Mouse (Mus musculus) monocyte, adult 2 months (primary cell): ENCODE measurements around the gene Apoa1.

ENCODE experiments used
- DNase-seq, 2 experiments: peaks; one replicate each; pipeline ENCODE4 v3.0.0; 2022; ENCODE audit warnings: low spot score in 2 of 2, low read depth in 1 of 2

Apoa1 gene

GRCm38 (mm10) chr9:46228491-46228890 lies at the start of gene Apoa1:
Gene Apoa1 (plus strand): TSS chr9:46228580.
- no peak for DNase-seq

DNA sequence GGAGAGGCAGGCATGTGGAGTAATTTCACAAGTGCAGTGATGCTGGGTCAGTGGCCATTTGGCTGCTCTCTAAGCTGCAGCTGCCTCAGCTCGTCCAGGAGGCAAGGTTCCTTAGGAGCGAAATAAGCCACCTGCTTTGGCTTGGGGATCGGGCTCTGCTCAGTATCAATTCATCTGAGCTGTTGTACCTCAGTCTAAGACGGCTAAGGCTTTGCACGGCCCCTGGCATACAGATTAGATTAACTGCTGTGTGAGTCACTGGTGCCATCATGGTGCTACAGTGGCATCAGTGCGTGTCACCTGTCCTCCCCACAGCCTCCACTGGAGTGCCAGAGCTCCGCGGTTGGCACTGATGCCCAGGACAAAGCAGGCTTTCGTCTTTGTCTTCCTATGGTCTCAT lies 49.8 kb upstream of the Apoa1 start:
- DNase-seq: no peak

- DNase-seq: no peak
Measured at GRCm38 (mm10) chr9:46181297-46181696, 47.1 kb upstream of the Apoa1 start.

DNA sequence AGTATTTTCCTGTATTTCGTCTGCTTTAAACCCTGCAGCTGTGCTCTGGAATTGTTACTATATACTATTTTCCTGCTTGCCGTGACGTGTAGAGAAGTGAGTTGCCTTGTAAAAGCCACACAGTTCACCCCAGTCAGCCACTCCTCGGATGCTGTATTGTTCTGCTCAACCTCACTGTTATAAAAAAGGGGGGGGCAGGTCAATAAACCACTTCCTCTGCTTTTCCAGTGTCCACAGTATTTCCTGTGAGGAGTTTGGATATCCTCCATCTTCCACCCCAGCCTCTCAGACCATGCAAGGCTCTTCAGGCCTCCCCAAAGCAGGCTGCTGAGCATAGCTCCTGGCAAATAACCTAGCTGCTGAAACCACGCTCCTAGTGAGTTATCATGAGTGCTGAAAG lies 43.8 kb upstream of the Apoa1 start:
- DNase-seq: no peak

DNA sequence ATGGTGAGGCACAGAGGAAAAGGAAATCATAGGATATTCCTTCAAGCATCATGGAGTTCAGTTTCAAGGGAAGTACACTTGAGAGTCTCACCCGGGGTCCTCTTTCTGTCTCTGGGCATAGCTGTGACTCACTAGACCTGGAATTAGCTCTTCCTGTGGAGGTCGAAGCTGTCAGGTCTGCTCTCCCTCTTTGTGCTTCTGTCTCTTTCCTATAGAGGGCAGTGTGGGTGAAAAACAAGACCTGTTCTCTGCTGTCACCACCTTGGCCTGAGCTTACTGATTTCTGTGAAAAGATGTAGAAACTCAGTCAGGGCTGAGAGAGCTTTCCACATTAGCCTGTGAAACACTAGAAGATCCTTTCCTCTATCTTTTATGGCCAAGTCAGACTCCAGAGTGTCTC lies 43.2 kb upstream of the Apoa1 start:
- DNase-seq: no peak

- DNase-seq: no peak
Measured at GRCm38 (mm10) chr9:46186387-46186786, 42.0 kb upstream of the Apoa1 start.

GRCm38 (mm10) chr9:46188370-46188769 lies 40.0 kb upstream of the Apoa1 start:
- DNase-seq: no peak

DNA sequence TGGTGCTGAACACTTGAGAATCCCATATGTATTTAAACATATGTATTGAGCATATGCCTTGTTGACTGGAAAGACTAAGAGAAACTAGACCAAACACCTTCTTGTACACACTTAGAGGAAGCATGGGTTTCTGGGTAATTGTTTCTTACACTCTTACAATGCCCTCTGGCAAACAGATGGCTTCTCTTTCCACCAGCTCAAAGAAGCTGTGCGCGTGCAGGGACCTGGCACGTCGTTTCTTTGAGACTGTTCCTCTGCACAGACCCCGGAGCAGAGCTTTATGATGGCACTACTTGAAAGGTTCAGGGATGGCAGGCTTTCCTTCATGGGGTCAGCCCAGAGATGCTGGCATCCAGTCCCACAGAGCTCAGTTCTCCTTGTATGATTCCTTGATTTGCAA lies 39.4 kb upstream of the Apoa1 start:
- DNase-seq: no peak

DNA sequence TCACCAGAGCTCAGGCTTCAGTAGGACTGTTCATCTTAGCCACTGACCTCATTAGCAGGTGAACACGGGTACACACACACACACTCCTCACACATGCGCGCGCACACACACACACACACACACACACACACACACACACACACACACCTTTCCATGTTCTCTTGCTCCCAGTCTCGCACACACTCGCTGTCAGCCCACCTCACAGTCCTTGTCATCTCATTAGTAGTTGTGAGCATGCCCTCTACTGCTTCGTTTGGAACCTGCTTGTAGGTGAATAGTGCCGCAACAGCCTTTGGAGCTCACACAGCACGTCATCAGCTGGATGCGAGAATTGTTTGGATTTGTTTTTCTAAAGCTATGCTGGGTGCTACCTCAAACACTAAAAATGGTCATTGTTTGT lies 39.0 kb upstream of the Apoa1 start:
- no peak for DNase-seq

- no peak for DNase-seq
Measured at GRCm38 (mm10) chr9:46191234-46191633, 37.1 kb upstream of the Apoa1 start.

- DNase-seq: no peak
Measured at GRCm38 (mm10) chr9:46191644-46192043, 36.7 kb upstream of the Apoa1 start.

DNA sequence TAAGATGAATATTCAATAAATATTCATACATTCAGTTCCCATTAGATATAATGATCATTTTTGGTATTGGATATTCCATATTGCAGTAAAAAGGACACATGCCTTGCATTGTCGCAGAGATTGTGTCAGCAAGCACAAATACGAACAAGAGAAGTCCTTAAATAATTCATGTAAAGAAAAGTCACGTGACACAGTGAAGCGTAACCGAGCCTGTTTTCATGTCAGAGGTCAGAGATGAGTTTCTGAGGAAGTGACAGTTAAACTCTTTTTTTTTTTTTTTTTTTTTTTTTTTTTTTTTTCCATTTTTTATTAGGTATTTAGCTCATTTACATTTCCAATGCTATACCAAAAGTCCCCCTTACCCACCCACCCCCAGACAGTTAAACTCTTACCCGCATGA lies 35.7 kb upstream of the Apoa1 start:
- no peak for DNase-seq

- no peak for DNase-seq
Measured at GRCm38 (mm10) chr9:46194809-46195208, 33.6 kb upstream of the Apoa1 start.

GRCm38 (mm10) chr9:46196699-46197169 lies 31.6 kb upstream of the Apoa1 start:
- DNase-seq: no peak

- no peak for DNase-seq
Measured at GRCm38 (mm10) chr9:46198461-46198860, 29.9 kb upstream of the Apoa1 start.

- DNase-seq: no peak
Measured at GRCm38 (mm10) chr9:46198936-46199335, 29.4 kb upstream of the Apoa1 start.

DNA sequence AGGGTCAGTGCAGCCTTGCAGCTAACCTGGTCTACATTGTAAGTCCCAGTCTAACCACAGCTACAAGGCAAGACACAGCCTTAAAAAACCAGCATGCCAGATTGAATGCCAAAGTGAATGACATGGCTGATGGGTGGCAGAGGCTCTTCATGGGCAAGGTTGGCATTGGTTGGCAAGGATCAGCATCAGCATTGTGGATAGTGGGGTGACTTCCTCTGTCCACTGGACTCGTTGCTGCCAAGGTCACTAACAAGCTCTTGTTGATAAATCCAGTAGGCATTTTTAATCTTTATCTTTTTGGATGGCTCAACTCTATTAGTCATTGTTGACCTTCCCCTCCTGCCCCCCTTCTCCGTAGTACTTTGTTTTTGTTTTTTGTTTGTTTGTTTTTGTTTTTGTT lies 28.8 kb upstream of the Apoa1 start:
- no peak for DNase-seq

DNA sequence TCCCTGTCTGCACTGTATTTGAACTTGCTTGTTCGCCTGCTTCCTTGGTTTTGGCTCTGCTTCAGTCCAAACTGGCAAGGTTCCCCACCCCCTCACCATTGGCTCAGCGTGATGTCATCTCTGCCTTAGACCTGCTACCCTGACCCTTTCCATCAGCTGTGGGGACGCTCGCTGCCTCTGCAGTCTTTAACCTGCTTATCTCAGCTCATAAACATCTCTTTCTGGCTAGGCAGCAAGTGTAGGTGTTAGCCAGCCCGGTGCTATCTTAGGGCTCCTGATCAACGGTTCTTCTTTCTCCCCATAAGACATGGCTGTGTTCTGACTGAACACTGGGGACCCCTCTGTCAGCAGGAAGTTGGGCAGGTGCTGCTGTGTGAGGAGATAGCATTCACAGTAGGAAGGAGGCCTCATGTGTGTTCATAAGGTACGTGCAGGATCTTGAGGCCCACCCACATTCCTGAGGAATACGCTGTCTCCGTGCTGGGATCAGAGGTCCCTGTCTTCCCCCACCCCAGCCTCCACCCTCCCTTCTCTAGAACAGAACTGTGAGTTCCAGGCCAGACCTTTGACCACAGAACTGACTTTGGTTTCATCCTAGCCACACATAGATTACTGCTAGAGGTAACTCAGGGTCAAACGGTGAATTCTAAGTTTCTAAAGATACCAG lies 21.4 kb upstream of the Apoa1 start:
- DNase-seq: no peak

GRCm38 (mm10) chr9:46207501-46207869 lies 20.9 kb upstream of the Apoa1 start:
- DNase-seq: no peak

DNA sequence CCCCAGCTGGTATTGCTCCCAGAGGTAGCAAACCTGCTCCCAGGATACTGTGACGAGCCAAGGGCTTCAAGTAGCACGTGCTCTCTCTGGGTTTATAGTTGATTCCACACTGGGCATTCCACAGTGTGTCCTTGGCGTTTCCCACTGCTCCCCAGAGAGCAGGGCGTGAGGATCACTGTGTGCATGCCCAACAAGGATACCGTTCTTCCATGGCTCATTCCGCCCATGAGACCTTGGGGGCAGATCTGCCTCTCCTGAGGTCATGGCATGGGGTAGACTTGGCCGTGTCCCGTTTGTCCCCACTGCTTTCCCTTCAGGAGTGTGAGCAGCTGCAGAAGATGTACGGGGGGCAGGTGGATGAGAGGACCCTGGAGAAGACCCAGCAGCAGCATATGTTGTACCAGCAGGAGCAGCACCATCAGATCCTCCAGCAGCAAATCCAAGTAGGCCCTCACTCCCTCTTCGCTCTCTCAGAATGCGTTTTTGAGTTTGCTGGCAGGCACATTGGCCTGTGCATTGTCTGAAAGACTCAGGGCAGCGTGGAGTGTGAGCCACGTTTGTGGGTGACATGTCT lies 19.9 kb upstream of the Apoa1 start:
- DNase-seq: no peak

GRCm38 (mm10) chr9:46210473-46210872 lies 17.9 kb upstream of the Apoa1 start:
- DNase-seq: no peak

DNA sequence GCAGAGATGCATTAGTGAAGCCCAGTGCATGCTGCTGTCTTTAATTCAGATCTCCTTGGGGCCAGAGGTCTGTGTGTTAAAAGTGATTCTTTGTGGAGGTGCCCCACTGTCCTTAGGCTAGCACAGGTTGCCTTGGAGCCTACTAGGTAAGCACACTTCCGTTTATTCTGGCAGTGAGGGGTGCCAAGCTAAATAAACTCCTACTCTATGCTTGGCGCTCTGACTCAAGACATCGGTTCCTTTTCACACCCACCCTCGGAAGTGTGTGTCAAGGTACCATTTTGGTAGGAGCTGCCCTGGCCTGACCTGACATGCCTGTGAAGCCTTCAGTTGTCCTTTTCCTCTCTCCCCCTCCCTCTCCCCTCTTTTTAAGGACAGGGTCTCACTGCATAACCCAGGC lies 14.1 kb upstream of the Apoa1 start:
- DNase-seq: no peak

DNA sequence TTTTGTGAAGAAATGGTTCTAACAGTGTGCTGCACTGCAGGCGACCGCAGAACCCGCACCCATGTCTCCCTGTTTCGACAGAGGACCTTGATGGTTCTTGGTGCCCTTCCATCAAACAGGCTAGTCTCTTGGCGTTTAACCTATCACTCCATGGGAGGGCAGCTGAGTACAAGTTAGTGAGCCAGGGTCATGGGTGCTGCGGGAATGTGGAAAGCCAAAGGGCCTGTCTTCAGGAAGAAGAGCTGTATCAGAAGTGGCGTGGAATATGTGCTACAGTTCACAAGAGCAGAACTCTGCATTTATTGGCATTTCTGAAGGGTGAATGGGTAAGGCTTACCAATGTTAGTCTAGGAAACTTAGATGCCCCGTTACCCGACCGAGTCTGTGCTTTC lies 13.4 kb upstream of the Apoa1 start:
- DNase-seq: no peak
